Mouse (Mus musculus) Patski (cell line): ENCODE results near the gene Ldb1. TPM values are rescaled to one million over a fixed set of nuclear protein-coding genes. Genes with fewer than 3 reads are reported as not detected.

Source experiments
- ATAC-seq: fragments of 100-300 bp; one replicate; pipeline ENCODE4 v1.8.0; 2021
- CTCF ChIA-PET: fragments of 350-600 bp; sonication (Branson Sonifier 250); formaldehyde crosslinking; loops from one replicate; lab custom pipeline; 2022; ENCODE audit warnings: inconsistent platforms; lab: Charles Lee
- POLR2A ChIA-PET: fragments of 350-600 bp; sonication (Branson Sonifier 250); formaldehyde crosslinking; loops from one replicate; lab custom pipeline; 2022; ENCODE audit warnings: antibody characterized with exemption, inconsistent platforms; lab: Charles Lee
- DNase-seq: peaks from one replicate; pipeline ENCODE4 v3.0.0-alpha.2; 2011; ENCODE audit warnings: low read depth, low spot score
- H3K27me3 ChIP-seq: fragments of 371-371 bp; one replicate; pipeline ENCODE4 v1.5.1; 2021
- CTCF ChIP-seq: fragments of 100-300 bp; IDR thresholded peaks from one replicate; pipeline ENCODE4 v1.5.1; 2021
- in situ Hi-C: fragments of 300-500 bp; cut with MboI; formaldehyde crosslinking; loops from 3 replicates; pipeline ENCODE4 v1.11.1; 2018; ENCODE audit warnings: low pct_unique_long_range_greater_than_20kb, mixed read lengths
- polyA plus RNA-seq: library from polyadenylated mRNA; unstranded; gene quantifications from one replicate; pipeline ENCODE4 v1.2.3, GENCODE M21; 2021

Ldb1 gene
- polyA plus RNA-seq, 1 experiment from 2014 or later: 169 TPM

- no peaks in the 10 kb centered on the region for H3K27me3 ChIP-seq
- ChIA-PET CTCF (no interaction called here), POLR2A (no interaction called here)
- in situ Hi-C loops: no loop called here
- no peak for ATAC-seq
- no peak for TF ChIP-seq CTCF
- no peak for DNase-seq
Observed at GRCm38 (mm10) chr19:45984379-45984778, 60.6 kb downstream of the Ldb1 start.

Other genes with a start within 250 kb of the Ldb1 start
- gene Kcnip2, start 229.2 kb downstream of the Ldb1 start, polyA plus RNA-seq: 0.10 TPM
- 18.4 TPM for gene Armh3, start 46.7 kb downstream of the Ldb1 start, polyA plus RNA-seq
- 15.6 TPM for gene Hps6, start 41.7 kb downstream of the Ldb1 start, polyA plus RNA-seq
- gene Pprc1, start 328 bp downstream of the Ldb1 start, polyA plus RNA-seq: 33.2 TPM
- 66.3 TPM for gene Nolc1, start 30.6 kb upstream of the Ldb1 start, polyA plus RNA-seq
- not detected for gene Elovl3, start 86.7 kb upstream of the Ldb1 start, polyA plus RNA-seq
- gene Pitx3, start 103.1 kb upstream of the Ldb1 start, polyA plus RNA-seq: not detected
- 55.0 TPM for gene Gbf1, start 107.3 kb upstream of the Ldb1 start, polyA plus RNA-seq